Mouse (Mus musculus) intestine, embryonic 16.5 days (tissue): ENCODE data around the gene Ephx4. TPM values are rescaled to one million over a fixed set of nuclear protein-coding genes. Genes with fewer than 3 reads are reported as not detected.

ENCODE experiments used
- ATAC-seq: fragments of 200-750 bp; cut with Nextera tagmentation; 2 replicates; pipeline ENCODE4 v1.8.0; 2017; ENCODE audit warnings: moderate TSS enrichment, moderate library complexity
- H3K27ac ChIP-seq: fragments of 300-500 bp; sonication (generic); 2 replicates; pipeline ENCODE4 v1.5.1; 2014; ENCODE audit warnings: mild to moderate bottlenecking, low read length
- H3K27me3 ChIP-seq: fragments of 300-500 bp; sonication (generic); replicated peaks from 2 replicates; pipeline ENCODE4 v1.6.1; 2014; ENCODE audit warnings: low read length, control low read depth, mixed read lengths; ENCODE audit not compliant: control insufficient read depth, insufficient read depth
- H3K36me3 ChIP-seq: fragments of 300-500 bp; sonication (generic); 2 replicates; pipeline ENCODE4 v1.6.1; 2014; ENCODE audit warnings: low read length, control low read depth; ENCODE audit not compliant: control insufficient read depth, insufficient read depth
- H3K4me1 ChIP-seq: fragments of 300-500 bp; sonication (generic); 2 replicates; pipeline ENCODE4 v1.6.1; 2014; ENCODE audit warnings: low read length, control low read depth, mixed read lengths; ENCODE audit not compliant: control insufficient read depth, insufficient read depth
- H3K4me2 ChIP-seq: fragments of 300-500 bp; sonication (generic); 2 replicates; pipeline ENCODE4 v1.6.1; 2014; ENCODE audit warnings: low read depth, low read length, control low read depth
- H3K4me3 ChIP-seq: fragments of 300-500 bp; sonication (generic); 2 replicates; pipeline ENCODE4 v1.5.1; 2014; ENCODE audit warnings: mild to moderate bottlenecking, low read length
- H3K9ac ChIP-seq: fragments of 300-500 bp; sonication (generic); 2 replicates; pipeline ENCODE4 v1.6.1; 2014; ENCODE audit warnings: low read depth, low read length
- H3K9me3 ChIP-seq: fragments of 300-500 bp; sonication (generic); 2 replicates; pipeline ENCODE4 v1.6.1; 2016; ENCODE audit warnings: low read length, control low read depth; ENCODE audit not compliant: control insufficient read depth
- WGBS: fragments of 180-500 bp; shearing (Covaris S2); extraction: QIAGEN DNeasy Blood & Tissue Kit; methylation state at CpG from one replicate; pipeline ENCODE4 v1.1.7; 2014; 5-methylcytosine and 5-hydroxymethylcytosine counted together
- polyA plus RNA-seq: library from polyadenylated mRNA; unstranded; fragments of >200 nt; fragmentation: Nextera tagmentation; extraction: Ambion mirVana; gene quantifications from 2 replicates; pipeline ENCODE4 v1.2.1, GENCODE M21; 2015

Gene Ephx4
- polyA plus RNA-seq, 1 experiment from 2014 or later: 0.50 TPM

DNA sequence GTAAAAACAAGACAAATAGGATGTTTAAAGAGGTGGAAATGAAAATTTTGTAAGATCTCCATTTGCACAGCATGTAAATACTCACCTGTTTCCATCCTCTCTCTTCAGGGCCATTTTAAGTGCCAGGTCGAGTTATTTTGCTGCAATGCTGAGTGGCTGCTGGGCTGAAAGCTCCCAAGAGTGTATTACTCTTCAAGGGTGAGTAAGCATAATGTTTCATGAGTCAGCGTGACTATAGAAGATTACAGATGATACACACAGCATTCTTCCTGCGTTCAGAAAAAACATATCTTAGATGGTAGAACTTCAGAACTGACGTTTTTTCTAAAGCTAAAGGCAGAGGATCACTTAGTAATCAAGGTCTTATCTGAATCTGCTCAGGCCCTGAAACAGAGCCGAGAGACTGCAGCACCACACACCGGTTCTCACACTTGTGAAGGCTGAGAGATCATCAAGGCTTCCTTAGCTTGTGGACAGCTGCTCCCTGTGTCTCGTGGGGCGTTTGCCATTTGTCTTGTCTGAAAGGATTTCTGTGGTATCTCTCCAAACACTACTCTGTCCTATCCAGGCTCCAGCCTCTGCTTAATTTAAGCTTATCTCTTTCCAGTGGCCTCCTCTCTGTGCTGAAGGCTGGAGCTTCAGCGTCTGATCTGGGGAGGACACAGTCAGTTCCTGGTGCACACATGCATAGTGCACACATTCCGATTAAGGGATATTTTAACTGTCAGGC, 68.2 kb downstream of the Ephx4 start:
- Histone ChIP-seq H3K27ac (no peak overlapping the region), H3K4me3 (no peak overlapping the region), H3K4me1 (no peaks in the 10 kb centered on the region), H3K9ac (no peak overlapping the region), H3K9me3 (no peaks in the 10 kb centered on the region), H3K4me2 (no peak overlapping the region), H3K27me3 (no peaks in the 10 kb centered on the region), H3K36me3 (no peaks in the 10 kb centered on the region)
- no peak for ATAC-seq
- 84% methylated on average over 10 of the region's 10 CpGs for WGBS

Other genes with a start within 250 kb of the Ephx4 start
- gene Tgfbr3, start 113.1 kb upstream of the Ephx4 start, polyA plus RNA-seq: 14.6 and 14.9 TPM in 2 replicates
- 0.98 and 1.0 TPM in 2 replicates for gene Brdt, start 71.6 kb upstream of the Ephx4 start, polyA plus RNA-seq
- gene Lpcat2b, start 28.8 kb downstream of the Ephx4 start, polyA plus RNA-seq: not detected in 2 replicates
- 2.7 and 2.8 TPM in 2 replicates for gene Btbd8, start 35.3 kb downstream of the Ephx4 start, polyA plus RNA-seq
- gene Gm42669, start 104.9 kb downstream of the Ephx4 start, polyA plus RNA-seq: 0.16 and 0.38 TPM in 2 replicates
- 0.04 and 0.05 TPM in 2 replicates for gene 1700028K03Rik, start 132.0 kb downstream of the Ephx4 start, polyA plus RNA-seq
- gene Rpap2, start 194.6 kb downstream of the Ephx4 start, polyA plus RNA-seq: 11.9 and 13.8 TPM in 2 replicates
- gene Glmn, start 195.2 kb downstream of the Ephx4 start, polyA plus RNA-seq: 18.2 and 21.3 TPM in 2 replicates